ENCODE assay signal across 20 mouse cellular contexts in the genomic region with DNA sequence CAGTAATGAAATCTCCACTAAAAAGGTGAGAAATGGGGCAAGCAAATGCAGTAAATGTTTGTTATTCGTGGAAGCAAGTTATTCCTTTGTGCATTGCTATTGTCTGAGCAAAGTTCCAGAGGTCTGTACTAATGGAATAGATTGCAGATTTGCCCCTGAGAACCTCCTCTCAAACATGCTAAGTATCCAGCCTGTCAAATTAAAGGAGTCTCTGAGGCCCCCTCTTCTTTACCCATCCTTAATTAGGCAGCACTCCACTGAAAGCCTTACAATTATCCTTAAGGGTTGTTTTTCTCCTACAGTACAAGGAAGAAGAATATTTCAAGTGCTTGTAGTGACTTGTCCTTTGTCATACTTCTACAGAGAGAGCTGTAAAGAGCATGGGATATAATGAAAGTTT.
DNase-seq lines count a peak whose midpoint lies in the region; ATAC-seq lines count a peak whose summit lies in the region.
"Had no signal": no experiment of that assay in that cellular context is flagged by ENCODE, and none has a peak within 500 bp of the region (broad histone marks: within the 10 kb centered on the region; RNA-seq: fewer than 3 reads in every experiment).

No protein-coding gene starts in this region.

- WGBS in forebrain, embryonic 11.5 days = 36% methylated on average over 1 of the region's 1 CpGs
- 63% methylated on average over 1 of the region's 1 CpGs for WGBS in forebrain, embryonic 10.5 days
- 28% methylated on average over 1 of the region's 1 CpGs for WGBS in forebrain, embryonic 13.5 days
- WGBS in forebrain, embryonic 15.5 days = 19% methylated on average over 1 of the region's 1 CpGs
- WGBS in midbrain, embryonic 15.5 days = 54% methylated on average over 1 of the region's 1 CpGs
- 70% methylated on average over 1 of the region's 1 CpGs for WGBS in midbrain, embryonic 14.5 days

- no peaks in the 10 kb centered on the region for H3K36me3 ChIP-seq in forebrain, embryonic 11.5 days (ENCODE audit: control insufficient read depth, insufficient read depth, low read length)
- H3K36me3 ChIP-seq in forebrain, embryonic 10.5 days (replicated peaks) = no peaks in the 10 kb centered on the region
- H3K36me3 ChIP-seq in forebrain, embryonic 13.5 days (ENCODE audit: poor library complexity, severe bottlenecking) = no peaks in the 10 kb centered on the region
- no peaks in the 10 kb centered on the region for H3K36me3 ChIP-seq in forebrain, embryonic 15.5 days
- no peaks in the 10 kb centered on the region for H3K36me3 ChIP-seq in midbrain, embryonic 15.5 days (replicated peaks)
- H3K36me3 ChIP-seq in midbrain, embryonic 14.5 days (ENCODE audit: control insufficient read depth, insufficient read depth, low read length) = no peaks in the 10 kb centered on the region
- H3K36me3 ChIP-seq: embryonic facial prominence, embryonic 12.5 days; embryonic facial prominence, embryonic 15.5 days had no signal

- no peaks in the 10 kb centered on the region for H3K4me1 ChIP-seq in forebrain, embryonic 11.5 days (replicated peaks; ENCODE audit: control insufficient read depth, insufficient read depth, low read length)
- 0 out of 2 replicates have a peak, but pooled peaks cover 6% of the 10 kb centered on the region for H3K4me1 ChIP-seq in forebrain, embryonic 10.5 days
- H3K4me1 ChIP-seq in forebrain, embryonic 13.5 days = peaks cover 8% of the 10 kb centered on the region
- H3K4me1 ChIP-seq in forebrain, embryonic 15.5 days = peaks cover 8% of the 10 kb centered on the region
- 0 out of 2 replicates have a peak, but pooled peaks cover 5% of the 10 kb centered on the region for H3K4me1 ChIP-seq in midbrain, embryonic 15.5 days
- H3K4me1 ChIP-seq in midbrain, embryonic 14.5 days (ENCODE audit: control insufficient read depth, insufficient read depth, low read length) = no peaks in the 10 kb centered on the region
- H3K4me1 ChIP-seq: embryonic facial prominence, embryonic 12.5 days; embryonic facial prominence, embryonic 15.5 days had no signal

- H3K27me3 ChIP-seq in forebrain, embryonic 11.5 days (ENCODE audit: control insufficient read depth, insufficient read depth, low read length) = no peaks in the 10 kb centered on the region
- no peaks in the 10 kb centered on the region for H3K27me3 ChIP-seq in forebrain, embryonic 10.5 days (ENCODE audit: poor library complexity, severe bottlenecking)
- no peaks in the 10 kb centered on the region for H3K27me3 ChIP-seq in forebrain, embryonic 13.5 days
- no peaks in the 10 kb centered on the region for H3K27me3 ChIP-seq in forebrain, embryonic 15.5 days
- no peaks in the 10 kb centered on the region for H3K27me3 ChIP-seq in midbrain, embryonic 15.5 days (replicated peaks)
- no peaks in the 10 kb centered on the region for H3K27me3 ChIP-seq in midbrain, embryonic 14.5 days (ENCODE audit: control insufficient read depth, insufficient read depth, low read length)
- H3K27me3 ChIP-seq: embryonic facial prominence, embryonic 12.5 days; embryonic facial prominence, embryonic 15.5 days had no signal

- no peak overlapping the region for H3K9ac ChIP-seq in forebrain, embryonic 11.5 days (ENCODE audit: low read length)
- no peak overlapping the region for H3K9ac ChIP-seq in forebrain, embryonic 13.5 days
- no peak overlapping the region for H3K9ac ChIP-seq in forebrain, embryonic 15.5 days (replicated peaks)
- H3K9ac ChIP-seq in midbrain, embryonic 15.5 days = no peak overlapping the region
- H3K9ac ChIP-seq in midbrain, embryonic 14.5 days (replicated peaks; ENCODE audit: low read length) = no peak overlapping the region
- H3K9ac ChIP-seq: embryonic facial prominence, embryonic 12.5 days; embryonic facial prominence, embryonic 15.5 days had no signal

- H3K27ac ChIP-seq in forebrain, embryonic 11.5 days (ENCODE audit: low read depth, low read length) = no peak overlapping the region
- H3K27ac ChIP-seq in forebrain, embryonic 10.5 days = no peak overlapping the region
- H3K27ac ChIP-seq in forebrain, embryonic 13.5 days = no peak overlapping the region
- H3K27ac ChIP-seq in forebrain, embryonic 15.5 days (replicated peaks) = no peak overlapping the region
- no peak overlapping the region for H3K27ac ChIP-seq in midbrain, embryonic 15.5 days
- no peak overlapping the region for H3K27ac ChIP-seq in midbrain, embryonic 14.5 days (replicated peaks; ENCODE audit: low read depth, low read length)
- H3K27ac ChIP-seq: embryonic facial prominence, embryonic 12.5 days; embryonic facial prominence, embryonic 15.5 days; gastrocnemius, adult 2 months had no signal

- peak; percentile 66; the same call in 1 of the 2 replicates for ATAC-seq in forebrain, embryonic 11.5 days (replicated peaks; ENCODE audit: low FRiP score)
- peak; percentile 38; the same call in 1 of the 2 replicates for ATAC-seq in forebrain, embryonic 13.5 days
- no peak for ATAC-seq in forebrain, embryonic 15.5 days (replicated peaks)
- peak; percentile 54; the same call in 1 of the 2 replicates for ATAC-seq in midbrain, embryonic 15.5 days (replicated peaks)
- ATAC-seq in midbrain, embryonic 14.5 days (ENCODE audit: low FRiP score, low TSS enrichment) = no peak; the same call in 1 of the 2 replicates

- no peak overlapping the region for H3K4me2 ChIP-seq in forebrain, embryonic 11.5 days (ENCODE audit: low read depth, low read length, severe bottlenecking)
- H3K4me2 ChIP-seq in forebrain, embryonic 13.5 days = peak overlapping the region; percentile 9
- no peak overlapping the region for H3K4me2 ChIP-seq in forebrain, embryonic 15.5 days (replicated peaks)
- H3K4me2 ChIP-seq in midbrain, embryonic 15.5 days = no peak overlapping the region
- H3K4me2 ChIP-seq in midbrain, embryonic 14.5 days (ENCODE audit: low read length) = no peak overlapping the region
- H3K4me2 ChIP-seq: embryonic facial prominence, embryonic 12.5 days; embryonic facial prominence, embryonic 15.5 days had no signal

- no peak for DNase-seq in forebrain, embryonic 11.5 days (ENCODE audit: low spot score)
- DNase-seq in forebrain, embryonic 10.5 days (ENCODE audit: extremely low spot score, low spot score) = no peak
- DNase-seq in midbrain, embryonic 14.5 days = no peak
- no peak for DNase-seq in embryo, embryonic 10 days (ENCODE audit: low spot score)
- DNase-seq: adrenal gland, adult 2 months; adrenal gland, postnatal 10 days; adrenal gland, postnatal 25 days; cerebellum, adult 11-12 months; cerebellum, adult 2 months; cerebellum, adult 9-10 months; cerebellum, postnatal 10 days; cerebellum, postnatal 25 days; embryo, embryonic 11 days; gastrocnemius, adult 2 months had no signal

- H3K4me3 ChIP-seq in forebrain, embryonic 11.5 days (ENCODE audit: low read depth, low read length) = no peak overlapping the region
- H3K4me3 ChIP-seq in forebrain, embryonic 10.5 days = no peak overlapping the region
- no peak overlapping the region for H3K4me3 ChIP-seq in forebrain, embryonic 13.5 days
- H3K4me3 ChIP-seq in forebrain, embryonic 15.5 days = no peak overlapping the region
- H3K4me3 ChIP-seq in midbrain, embryonic 15.5 days = no peak overlapping the region
- no peak overlapping the region for H3K4me3 ChIP-seq in midbrain, embryonic 14.5 days (replicated peaks; ENCODE audit: low read depth, low read length)
- H3K4me3 ChIP-seq: embryonic facial prominence, embryonic 12.5 days; embryonic facial prominence, embryonic 15.5 days; erythroblast, embryonic 14.5 days; gastrocnemius, adult 2 months had no signal

- H3K9me3 ChIP-seq in forebrain, embryonic 11.5 days (ENCODE audit: control insufficient read depth, low read length) = no peaks in the 10 kb centered on the region
- H3K9me3 ChIP-seq in forebrain, embryonic 10.5 days = no peaks in the 10 kb centered on the region
- no peaks in the 10 kb centered on the region for H3K9me3 ChIP-seq in forebrain, embryonic 13.5 days (replicated peaks)
- no peaks in the 10 kb centered on the region for H3K9me3 ChIP-seq in forebrain, embryonic 15.5 days
- no peaks in the 10 kb centered on the region for H3K9me3 ChIP-seq in midbrain, embryonic 15.5 days
- H3K9me3 ChIP-seq in midbrain, embryonic 14.5 days (ENCODE audit: control insufficient read depth, low read length) = no peaks in the 10 kb centered on the region
- H3K9me3 ChIP-seq: embryonic facial prominence, embryonic 12.5 days; embryonic facial prominence, embryonic 15.5 days had no signal

Comparison
In these comparisons a context has a peak if more than half of its experiments do, and no peak if none do; other contexts are left out.
1. ATAC-seq: peak in forebrain, embryonic 11.5 days (single experiment), forebrain, embryonic 13.5 days (single experiment) and midbrain, embryonic 15.5 days (single experiment); none in forebrain, embryonic 15.5 days (single experiment) and midbrain, embryonic 14.5 days (single experiment).